Mouse (Mus musculus) thymus, postnatal 25 days (tissue): ENCODE results near the gene Asic2.

ENCODE experiments used
- DNase-seq: peaks from one replicate; pipeline ENCODE4 v3.0.0; 2022

Asic2 gene

GRCm38 (mm10) chr11:81954398-81954797, 13.9 kb downstream of the Asic2 start:
- DNase-seq, result no peak

DNA sequence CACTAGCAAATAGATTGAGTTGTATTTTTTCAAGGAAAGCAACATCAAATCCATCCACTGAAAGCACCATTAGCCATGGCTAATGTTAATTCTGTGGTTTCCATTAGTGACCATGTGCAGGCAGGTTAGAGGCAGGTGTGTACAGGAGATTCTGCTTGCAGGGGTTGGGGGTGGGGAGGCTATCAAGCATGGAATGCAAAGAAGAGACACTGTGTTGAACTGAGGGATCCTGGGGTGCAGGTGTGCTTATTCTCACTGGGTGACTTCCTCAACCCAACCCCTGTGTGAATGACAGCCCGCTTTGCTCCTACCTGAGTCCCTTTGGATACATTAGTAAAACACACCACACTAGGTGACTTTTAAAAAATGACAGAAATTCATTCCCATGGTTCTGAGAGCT, 20.2 kb downstream of the Asic2 start:
- DNase-seq, result no peak

DNA sequence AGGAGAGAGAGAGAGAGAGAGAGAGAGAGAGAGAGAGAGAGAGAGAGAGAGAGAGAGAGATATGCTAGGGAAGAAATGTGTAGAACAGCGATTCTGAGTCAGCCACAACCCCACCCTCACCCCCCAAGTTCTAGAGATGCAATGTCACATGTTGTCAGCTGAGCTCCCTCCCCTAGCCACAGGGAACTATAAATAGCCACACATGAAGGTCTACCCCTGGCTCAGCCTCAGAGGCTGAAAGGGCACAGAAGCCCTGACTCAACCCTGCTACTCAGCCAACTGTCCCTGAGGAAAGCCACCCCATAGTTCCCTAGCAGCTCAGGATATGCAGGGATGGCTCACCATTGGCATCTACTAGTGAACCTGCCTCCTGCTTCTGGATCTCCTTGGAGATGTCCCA, 26.1 kb downstream of the Asic2 start:
- no peak for DNase-seq

GRCm38 (mm10) chr11:81940988-81941387, 27.3 kb downstream of the Asic2 start:
- no peak for DNase-seq

DNA sequence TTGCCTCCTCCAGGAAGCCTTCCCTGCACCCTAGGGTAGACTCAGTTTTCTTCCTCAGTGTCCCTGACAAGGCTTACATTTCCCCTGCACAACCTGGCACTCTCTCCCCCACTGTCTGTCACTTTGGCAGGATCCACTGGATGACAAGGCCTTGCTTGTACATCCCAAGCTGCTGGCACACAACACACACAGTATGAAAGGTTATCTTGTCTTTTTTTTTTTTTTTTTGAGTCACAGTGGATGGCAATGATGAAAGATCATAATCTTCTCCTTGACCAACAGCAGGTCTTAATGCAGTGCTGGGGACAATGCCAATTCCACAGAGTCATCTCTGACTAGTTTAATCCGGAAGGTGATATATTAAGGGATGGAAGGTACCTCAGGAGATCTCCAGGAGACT, 30.7 kb downstream of the Asic2 start:
- no peak for DNase-seq

GRCm38 (mm10) chr11:81926393-81926792, 41.9 kb downstream of the Asic2 start:
- no peak for DNase-seq

DNA sequence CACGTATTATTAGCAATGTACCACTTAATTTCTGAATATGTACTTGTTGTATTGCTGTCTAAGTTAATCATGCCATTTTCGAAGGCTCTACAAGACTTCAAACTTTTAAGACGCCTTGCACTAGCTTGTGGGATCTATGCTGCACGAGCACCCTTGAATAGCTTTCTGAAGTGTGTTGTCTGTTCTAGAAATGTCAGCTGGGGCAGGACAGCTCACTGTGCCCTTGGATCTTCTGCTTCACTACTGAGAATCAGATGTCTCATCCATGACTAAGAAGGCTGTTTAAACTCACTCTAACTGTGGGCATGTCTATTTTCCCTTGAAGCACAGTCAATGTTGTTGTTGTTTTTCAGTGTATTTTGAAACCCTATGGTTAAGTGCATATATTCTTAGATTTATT, 44.6 kb downstream of the Asic2 start:
- DNase-seq, result no peak

DNA sequence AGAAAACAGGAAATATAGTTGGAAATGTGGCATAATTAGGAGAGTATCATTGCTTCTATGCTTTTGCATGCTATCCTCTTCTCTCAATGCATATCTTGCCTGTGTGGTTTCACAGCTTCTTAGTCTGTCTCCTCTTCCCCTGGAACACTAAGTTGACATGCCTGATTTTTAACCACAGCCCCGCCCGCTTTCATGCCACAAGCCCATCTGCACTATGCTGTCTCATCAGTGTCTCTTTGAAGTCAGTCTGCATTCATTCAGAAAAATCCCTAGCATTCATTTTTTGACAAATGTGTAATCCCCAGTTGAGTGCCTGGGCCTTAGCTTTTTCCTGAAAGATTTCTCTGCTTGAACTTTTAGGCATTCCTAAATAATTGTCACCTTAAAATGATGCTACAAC, 45.2 kb downstream of the Asic2 start:
- peak; percentile 8 for DNase-seq

- DNase-seq, result no peak
Observed at GRCm38 (mm10) chr11:81915501-81915900, 52.8 kb downstream of the Asic2 start.

- DNase-seq, result no peak
Observed at GRCm38 (mm10) chr11:81913071-81913470, 55.2 kb downstream of the Asic2 start.

DNA sequence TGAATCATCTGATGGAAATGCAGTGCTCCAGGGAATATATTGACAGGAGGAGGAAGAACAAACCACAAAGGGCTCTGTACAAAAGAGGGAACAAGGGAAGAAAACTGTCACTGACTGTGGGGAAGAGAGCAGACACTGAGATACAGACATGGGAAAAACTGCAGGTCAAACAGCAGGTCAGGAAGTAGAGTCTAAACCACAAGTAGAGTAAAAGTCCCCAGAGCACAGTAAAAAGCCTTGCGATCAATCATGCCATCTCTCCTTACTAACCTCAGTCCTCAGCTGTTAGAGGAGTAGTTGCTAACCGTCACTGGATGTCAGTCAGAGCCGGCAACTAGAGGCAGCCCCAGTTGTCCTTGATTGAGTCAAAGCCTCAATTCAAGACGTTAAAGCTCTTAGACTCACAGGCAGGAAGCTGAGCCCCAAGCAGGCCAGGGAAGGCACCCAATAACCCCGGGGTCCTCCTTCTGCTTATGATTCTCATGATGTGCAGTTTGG, 58.8 kb downstream of the Asic2 start:
- no peak for DNase-seq

DNA sequence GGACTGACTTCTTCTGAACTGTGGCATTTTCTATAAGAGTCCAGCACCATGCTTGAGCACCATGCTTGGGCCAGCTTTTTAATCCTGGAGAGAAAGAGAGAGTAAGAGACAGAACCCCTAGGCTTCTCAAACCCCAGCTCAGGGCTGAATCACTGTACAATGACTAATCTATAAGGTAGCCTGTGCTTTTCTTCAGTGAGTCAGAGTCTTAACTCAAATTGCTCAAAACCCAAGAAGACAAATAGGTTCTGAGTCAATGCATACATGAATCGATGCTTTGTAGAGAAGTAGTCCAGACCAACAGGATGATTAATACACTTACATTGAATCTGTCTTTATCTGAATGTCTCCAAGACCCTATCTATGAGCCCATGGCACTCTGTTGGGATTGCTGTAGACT, 59.5 kb downstream of the Asic2 start:
- DNase-seq, result no peak

DNA sequence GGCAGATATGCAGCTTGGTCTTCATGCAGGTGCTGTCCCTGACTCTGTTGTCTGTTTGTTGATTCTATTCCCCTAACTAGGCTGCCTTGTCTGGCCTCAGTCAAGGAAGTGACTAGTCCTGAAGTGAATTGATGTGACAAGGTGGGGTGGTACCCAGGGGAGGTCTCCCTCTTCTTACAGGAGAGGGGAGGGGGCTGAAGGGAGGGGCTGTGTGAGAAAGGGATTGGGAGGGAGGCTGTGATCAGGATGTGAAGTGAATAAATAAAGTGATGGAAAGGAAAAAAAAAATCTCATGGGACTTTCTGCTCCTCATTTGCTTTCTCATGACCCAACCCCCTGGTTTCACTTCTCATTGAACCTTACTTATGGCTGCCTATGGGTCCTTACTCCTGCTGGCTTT, 65.9 kb downstream of the Asic2 start:
- DNase-seq, result no peak

DNA sequence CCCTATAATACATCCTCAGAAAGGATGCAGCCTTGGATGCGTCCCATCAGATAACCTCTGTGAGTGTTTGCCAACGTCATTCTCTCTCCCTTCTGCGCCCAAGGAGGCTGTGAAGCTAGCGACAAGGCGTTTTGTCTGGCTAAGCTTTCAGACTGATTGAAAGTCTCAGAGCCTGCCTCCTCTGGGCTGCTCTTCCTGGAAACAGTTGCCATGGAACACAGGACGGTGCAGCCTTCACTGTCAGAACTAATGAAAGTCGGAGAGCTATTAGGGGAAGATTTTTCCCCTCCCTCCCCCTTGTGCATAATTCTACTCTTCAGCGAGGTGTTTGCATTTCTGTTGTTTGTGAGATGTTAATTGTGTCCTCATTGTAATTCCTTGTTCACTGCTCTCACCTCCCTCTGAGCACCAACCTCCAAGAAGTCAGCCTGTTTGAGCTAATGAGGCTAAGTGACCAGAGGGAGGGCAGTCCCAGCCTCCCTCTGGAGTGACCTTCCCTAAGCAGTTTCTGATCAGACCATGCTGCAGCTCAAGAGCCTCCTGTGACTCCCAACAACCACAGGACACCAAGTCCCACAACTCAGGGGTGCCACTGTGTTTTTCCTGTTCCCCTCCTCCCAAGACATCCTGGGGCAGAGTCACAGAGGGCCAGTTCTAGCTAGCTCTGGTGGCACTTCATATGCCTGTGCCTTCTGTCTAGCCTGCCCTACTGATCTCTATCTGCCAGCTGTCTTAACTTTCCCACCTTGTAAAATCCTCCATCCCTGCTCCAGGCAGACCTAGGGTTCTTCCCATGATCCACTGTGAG, 70.5 kb downstream of the Asic2 start:
- no peak for DNase-seq

DNA sequence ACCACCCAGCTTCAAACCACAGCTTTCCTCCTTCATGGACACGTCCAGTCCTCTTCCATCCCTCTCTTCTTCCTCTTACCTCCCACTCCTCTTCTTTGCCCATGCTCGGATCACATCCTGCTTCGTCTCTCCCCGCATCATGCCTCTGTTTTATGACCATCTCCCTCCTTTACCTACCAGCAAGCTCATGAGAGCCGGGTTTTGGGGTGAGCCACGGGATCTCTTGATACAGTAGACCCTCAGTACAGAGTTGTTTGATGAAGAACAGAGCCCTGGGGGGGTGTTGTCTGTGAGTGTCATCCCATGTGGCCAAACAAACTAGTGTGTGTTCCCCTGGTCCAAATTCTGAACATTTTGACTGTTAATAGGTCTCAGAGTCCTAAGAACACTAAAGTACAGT, 71.7 kb downstream of the Asic2 start:
- no peak for DNase-seq

DNA sequence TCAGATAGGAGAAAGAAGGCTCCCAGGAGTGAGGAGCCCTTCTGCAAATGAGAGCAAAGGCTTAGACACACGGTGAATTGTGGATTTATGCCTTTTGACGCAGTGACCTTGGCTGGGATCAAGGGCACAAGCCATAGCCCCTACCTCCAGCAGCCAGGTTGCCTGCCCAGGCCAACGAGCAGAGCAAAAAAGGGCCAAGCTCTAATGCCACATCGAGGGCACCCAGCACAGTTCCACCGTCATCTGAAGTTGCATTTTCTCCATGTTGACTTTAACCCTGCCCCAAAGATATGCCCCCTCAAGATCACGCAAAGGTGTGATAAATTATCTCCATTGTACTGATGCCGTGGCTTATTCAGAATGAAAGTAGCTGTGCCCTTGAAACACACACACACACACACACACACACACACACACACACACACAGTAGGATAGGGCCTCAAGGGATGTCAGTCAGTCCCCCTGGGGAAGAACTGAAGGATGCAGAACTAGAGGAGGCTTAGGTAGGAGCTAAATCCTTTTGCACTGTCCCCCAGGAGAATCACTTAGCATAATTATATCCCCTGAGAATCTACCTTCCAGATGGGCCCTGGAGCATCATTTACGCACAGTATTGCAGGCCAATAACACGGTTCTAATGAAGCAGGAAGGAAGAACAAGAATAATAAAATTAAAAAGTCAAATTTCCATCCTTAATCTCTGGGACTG, 96.6 kb downstream of the Asic2 start:
- DNase-seq, result no peak

DNA sequence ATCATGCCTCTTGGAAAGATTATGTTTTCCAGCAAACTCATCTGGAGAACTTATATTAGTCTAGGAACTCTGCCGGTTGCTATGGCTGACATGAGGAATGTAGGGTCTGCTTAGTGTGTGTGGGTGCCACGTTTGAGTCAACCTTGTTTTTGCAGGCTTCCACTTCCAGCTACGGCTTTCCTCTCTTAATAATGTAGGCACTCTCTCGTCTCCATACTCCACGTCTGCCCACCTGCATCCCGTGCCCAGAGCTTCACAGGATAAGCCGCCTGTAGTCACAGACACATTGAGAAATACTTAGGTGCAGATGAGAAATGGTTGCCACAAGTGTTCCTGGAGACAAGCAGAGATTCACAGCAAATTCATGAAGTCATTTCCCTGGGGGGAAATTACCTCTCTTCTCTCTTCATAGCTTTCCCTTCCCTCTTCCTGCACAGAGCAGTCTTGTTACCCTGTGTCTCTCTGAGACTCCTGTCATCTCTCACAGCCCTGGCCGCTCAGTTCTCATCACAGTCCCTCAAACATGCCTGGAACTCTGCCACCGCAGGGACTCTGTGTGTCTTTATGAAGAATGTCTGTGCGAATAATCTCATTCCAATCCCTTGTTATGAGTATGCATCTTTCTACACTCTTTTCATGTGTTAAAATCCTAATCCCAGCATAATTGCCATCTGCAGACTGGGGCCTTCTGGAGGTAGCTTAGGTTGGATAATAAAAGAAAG, 102.4 kb downstream of the Asic2 start:
- no peak for DNase-seq

- no peak for DNase-seq
Observed at GRCm38 (mm10) chr11:81860250-81860972, 107.8 kb downstream of the Asic2 start, which contains the start of gene 5530401A14Rik. Gene 5530401A14Rik, plus strand, starts transcription at chr11:81860673.

DNA sequence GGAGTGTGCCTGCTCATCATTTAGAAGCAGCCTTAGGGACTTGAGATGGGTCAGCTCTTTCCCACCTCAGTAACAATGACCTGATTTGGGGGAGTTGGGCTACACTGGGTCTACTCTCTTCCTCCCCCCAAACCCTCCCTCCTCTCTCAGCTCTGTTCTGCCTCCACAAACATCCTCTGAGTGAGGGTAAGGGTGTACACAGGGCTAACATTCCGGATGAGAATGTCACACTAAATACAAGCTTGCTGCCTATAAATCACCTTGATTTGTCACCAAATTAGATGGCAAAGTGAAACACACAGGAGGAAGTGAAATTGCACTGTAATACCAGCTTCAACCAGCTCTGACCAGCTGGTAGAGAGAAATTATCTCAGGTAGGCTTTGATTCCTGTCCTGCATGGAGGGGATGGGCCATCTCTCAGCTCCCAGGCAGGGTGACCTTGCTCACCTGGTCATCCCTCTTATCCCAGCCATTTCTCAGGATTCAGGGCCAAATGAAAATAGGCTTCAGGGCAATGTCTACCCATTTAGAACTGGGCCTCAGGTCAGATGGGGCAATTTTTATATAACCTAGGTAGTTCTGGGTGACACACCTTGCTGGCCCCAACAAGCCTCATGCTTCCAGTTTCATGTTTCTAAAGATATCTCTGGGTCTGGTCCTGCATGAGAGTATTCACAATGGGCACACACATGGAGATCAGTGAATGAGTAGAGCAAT, 120.3 kb downstream of the Asic2 start:
- DNase-seq, result no peak

DNA sequence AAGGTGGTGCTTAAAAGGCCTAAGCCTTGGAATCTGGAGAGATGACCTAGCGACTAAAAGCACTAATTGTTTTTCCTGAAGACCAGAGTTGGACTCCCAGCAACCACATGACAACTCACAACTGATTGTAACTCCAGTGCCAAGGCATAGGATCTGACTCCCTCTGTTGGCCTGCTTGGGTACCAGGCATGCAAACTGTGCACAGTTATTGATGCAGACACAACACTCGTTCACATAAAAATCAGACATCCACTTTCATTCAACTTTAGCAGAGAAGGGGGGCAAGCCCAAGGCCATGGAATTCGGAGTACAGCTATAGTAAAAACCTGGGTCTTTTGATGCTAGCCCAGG, 122.6 kb downstream of the Asic2 start:
- DNase-seq, result no peak

GRCm38 (mm10) chr11:81845010-81845685, 123.1 kb downstream of the Asic2 start:
- DNase-seq, result no peak

- DNase-seq, result no peak
Observed at GRCm38 (mm10) chr11:81841001-81841400, 127.3 kb downstream of the Asic2 start.
